9 mouse cellular contexts compared by ENCODE assay signal in genomic region chr19:38264505-38265500, GRCm38 (mm10). TPM values are rescaled to one million over a fixed set of nuclear protein-coding genes. Genes with fewer than 3 reads are reported as not detected.
DNase-seq lines count a peak whose midpoint lies in the region; ATAC-seq and TF ChIP-seq lines count a peak whose summit lies in the region.
"Had no signal": no experiment of that assay in that cellular context is flagged by ENCODE, and none has a peak within 500 bp of the region (broad histone marks: within the 10 kb centered on the region; RNA-seq: fewer than 3 reads in every experiment).

TSS of gene Lgi1 (plus strand) at chr19:38264536.

- WGBS in heart, embryonic 12.5 days: 21% methylated on average over 21 of the region's 21 CpGs
- 24% methylated on average over 21 of the region's 21 CpGs for WGBS in forebrain, embryonic 14.5 days

- no peaks in the 10 kb centered on the region for H3K9me3 ChIP-seq in heart, embryonic 12.5 days (replicated peaks)
- H3K9me3 ChIP-seq in forebrain, embryonic 14.5 days (replicated peaks; ENCODE audit: control insufficient read depth, low read length): no peaks in the 10 kb centered on the region

- TF ChIP-seq POLR2A in brain, embryonic 14.5 days (IDR thresholded peaks at IDR 0.05; ENCODE audit: borderline replicate concordance, extremely low read depth, insufficient read depth, insufficient read length, poor library complexity, severe bottlenecking): no peak

- DNase-seq in heart, postnatal 10 days: no peak
- DNase-seq in brain, embryonic 14.5 days (ENCODE audit: low read depth): peak; percentile 79
- DNase-seq in forebrain, embryonic 14.5 days (ENCODE audit: low spot score): peak; percentile 44
- peak in 1 of 2 experiments; percentile 63 for DNase-seq in left cerebral cortex, postnatal 10 days (ENCODE audit: extremely low spot score in 1 of 2, low spot score in 2 of 2)
- DNase-seq in right cerebral cortex, postnatal 10 days (ENCODE audit: low spot score in 2 of 2): peak; percentile 77 to 78
- no peak for DNase-seq in liver
- no peak for DNase-seq in lung, postnatal 36 days

- H3K4me2 ChIP-seq in heart, embryonic 12.5 days: peak within 1 kb of the TSS; percentile 64
- H3K4me2 ChIP-seq in forebrain, embryonic 14.5 days (ENCODE audit: low read length): peak within 1 kb of the TSS; percentile 51

- no peak within 1 kb of the TSS for H3K27ac ChIP-seq in heart, embryonic 12.5 days (ENCODE audit: poor library complexity, severe bottlenecking)
- H3K27ac ChIP-seq in forebrain, embryonic 14.5 days (ENCODE audit: low read depth, low read length): peak within 1 kb of the TSS; percentile 82

- ATAC-seq in heart, embryonic 12.5 days (ENCODE audit: insufficient number of reproducible peaks, low FRiP score): no peak
- peak; percentile 61 for ATAC-seq in forebrain, embryonic 14.5 days
- ATAC-seq: Patski had no signal

- 0 out of 2 replicates have a peak, but pooled peaks cover 8% of the 10 kb centered on the region for H3K27me3 ChIP-seq in heart, embryonic 12.5 days (replicated peaks)
- no peaks in the 10 kb centered on the region for H3K27me3 ChIP-seq in forebrain, embryonic 14.5 days (replicated peaks; ENCODE audit: control insufficient read depth, insufficient read depth, low read length)

- no peaks in the 10 kb centered on the region for H3K36me3 ChIP-seq in heart, embryonic 12.5 days
- no peaks in the 10 kb centered on the region for H3K36me3 ChIP-seq in forebrain, embryonic 14.5 days (ENCODE audit: control insufficient read depth, insufficient read depth, low read length)

- intact Hi-C loops in heart, postnatal 10 days (cut with DNase I): no loop called here
- intact Hi-C loops in left cerebral cortex, postnatal 10 days (cut with DNase I): loop anchor here (2.0 kb wide), 1 partner anchor 40 kb away; the partner anchor contains the start of gene Fra10ac1

- H3K4me1 ChIP-seq in heart, embryonic 12.5 days (replicated peaks): no peaks in the 10 kb centered on the region
- peaks cover 12% of the 10 kb centered on the region; the same call in 1 of the 2 replicates for H3K4me1 ChIP-seq in forebrain, embryonic 14.5 days (ENCODE audit: control insufficient read depth, insufficient read depth, low read length)

- peak within 1 kb of the TSS; percentile 21 for H3K4me3 ChIP-seq in heart, embryonic 12.5 days
- peak within 1 kb of the TSS; percentile 23 for H3K4me3 ChIP-seq in forebrain, embryonic 14.5 days (ENCODE audit: low read depth, low read length)

- no peak within 1 kb of the TSS for H3K9ac ChIP-seq in heart, embryonic 12.5 days
- H3K9ac ChIP-seq in forebrain, embryonic 14.5 days (ENCODE audit: low read length): peak within 1 kb of the TSS; percentile 53

- TF ChIP-seq CTCF in brain, embryonic 14.5 days (IDR thresholded peaks at IDR 0.05; ENCODE audit: borderline replicate concordance, extremely low read depth, insufficient read depth, insufficient read length): no peak

RNA-seq across cellular contexts. Expression of gene Lgi1, which starts in this region (rescaled TPM):
- not detected in 2 replicates for polyA plus RNA-seq in heart, embryonic 12.5 days (2016; fragmentation: Nextera tagmentation; extraction: Ambion mirVana)
- total RNA-seq in heart, postnatal 10 days (2021): under 1 TPM; 0.32 to 0.41 TPM
- polyA plus RNA-seq in brain, embryonic 14.5 days (2012; rRNA removed): 9.0 and 11.4 TPM in 2 replicates
- polyA plus RNA-seq in forebrain, embryonic 14.5 days (2014; fragmentation: Nextera tagmentation; extraction: Ambion mirVana): 8.8 and 13.3 TPM in 2 replicates
- total RNA-seq in left cerebral cortex, postnatal 10 days (2021): 100 to 1,000 TPM; 105 to 108 TPM

Comparison
In these comparisons a context has a peak if more than half of its experiments do, and no peak if none do; other contexts are left out.
1. RNA of gene Lgi1 (total RNA-seq): 105 to 108 TPM in left cerebral cortex, postnatal 10 days; 0.32 to 0.41 TPM in heart, postnatal 10 days; every median in the first group is over 10 times any median in the second.
2. DNase-seq: peak in brain, embryonic 14.5 days (single experiment), forebrain, embryonic 14.5 days (single experiment) and right cerebral cortex, postnatal 10 days (2 of 2); none in heart, postnatal 10 days (0 of 2), liver (single experiment) and lung, postnatal 36 days (single experiment).